Mouse (Mus musculus) erythroblast, embryonic 14.5 days (primary cell): ENCODE results near the gene Gphb5.

Source experiments
- GATA1 ChIP-seq: IDR thresholded peaks from 2 replicates; pipeline ENCODE4 v1.6.1; 2012; ENCODE audit warnings: low read length, inconsistent platforms, mixed read lengths
- TAL1 ChIP-seq: IDR thresholded peaks from 3 replicates; pipeline ENCODE4 v1.6.1; 2012; ENCODE audit warnings: low read length, inconsistent platforms, mixed read lengths

DNA sequence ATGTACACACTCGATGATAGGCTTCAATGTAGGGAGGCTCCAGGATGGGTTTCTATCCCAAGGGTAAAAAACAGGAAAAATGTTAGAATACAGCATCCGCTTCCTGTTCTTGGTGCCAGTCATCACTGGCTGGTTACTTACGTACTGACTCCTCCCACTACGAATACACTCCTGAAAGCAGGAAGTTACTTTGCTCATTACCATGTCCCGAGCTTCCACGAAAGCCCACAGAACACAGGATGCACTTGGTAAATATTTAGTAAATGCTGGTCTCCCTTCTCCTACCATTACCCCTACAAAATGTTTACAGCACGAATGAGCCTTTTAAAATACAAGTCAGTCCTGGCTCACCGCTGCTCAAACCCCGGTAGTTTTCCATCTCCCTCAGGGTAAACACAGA, 3.6 kb downstream of the Gphb5 start:
- no peak for TF ChIP-seq GATA1
- no peak for TF ChIP-seq TAL1
